Mouse (Mus musculus) forebrain, embryonic 16.5 days (tissue): Measurements from ENCODE around the gene Nbea. TPM values are rescaled to one million over a fixed set of nuclear protein-coding genes. Genes with fewer than 3 reads are reported as not detected.

Source experiments
- ATAC-seq: fragments of 200-750 bp; cut with Nextera tagmentation; 2 replicates; pipeline ENCODE4 v1.8.0; 2017; ENCODE audit warnings: mild to moderate bottlenecking, moderate library complexity
- H3K27ac ChIP-seq: fragments of 300-500 bp; sonication (generic); 2 replicates; pipeline ENCODE4 v1.5.1; 2014; ENCODE audit warnings: low read length, control low read depth
- H3K27me3 ChIP-seq: fragments of 300-500 bp; sonication (generic); replicated peaks from 2 replicates; pipeline ENCODE4 v1.6.1; 2014; ENCODE audit warnings: low read length; ENCODE audit not compliant: control insufficient read depth, insufficient read depth
- H3K36me3 ChIP-seq: fragments of 300-500 bp; sonication (generic); 2 replicates; pipeline ENCODE4 v1.6.1; 2014; ENCODE audit not compliant: control insufficient read depth, insufficient read depth
- H3K4me1 ChIP-seq: fragments of 300-500 bp; sonication (generic); replicated peaks from 2 replicates; pipeline ENCODE4 v1.6.1; 2014; ENCODE audit warnings: low read length; ENCODE audit not compliant: control insufficient read depth, insufficient read depth
- H3K4me2 ChIP-seq: fragments of 300-500 bp; sonication (generic); 2 replicates; pipeline ENCODE4 v1.6.1; 2014; ENCODE audit warnings: mild to moderate bottlenecking, low read length, control low read depth
- H3K4me3 ChIP-seq: fragments of 300-500 bp; sonication (generic); replicated peaks from 2 replicates; pipeline ENCODE4 v1.5.1; 2014; ENCODE audit warnings: mild to moderate bottlenecking, low read length, control low read depth
- H3K9ac ChIP-seq: fragments of 300-500 bp; sonication (generic); replicated peaks from 2 replicates; pipeline ENCODE4 v1.6.1; 2014; ENCODE audit warnings: low read depth, low read length, control low read depth
- H3K9me3 ChIP-seq: fragments of 300-500 bp; sonication (generic); 2 replicates; pipeline ENCODE4 v1.6.1; 2016; ENCODE audit warnings: low read length; ENCODE audit not compliant: control insufficient read depth
- WGBS: fragments of 180-500 bp; shearing (Covaris S2); extraction: QIAGEN DNeasy Blood & Tissue Kit; methylation state at CpG from one replicate; pipeline ENCODE4 v1.1.7; 2014; 5-methylcytosine and 5-hydroxymethylcytosine counted together
- polyA plus RNA-seq: library from polyadenylated mRNA; unstranded; fragments of >200 nt; fragmentation: Nextera tagmentation; extraction: Ambion mirVana; gene quantifications from 2 replicates; pipeline ENCODE4 v1.2.1, GENCODE M21; 2015

Gene Nbea
- 61.8 and 62.8 TPM in 2 replicates for polyA plus RNA-seq

GRCm38 (mm10) chr3:56183159-56184133 lies at the start of gene Nbea:
TSS of gene Nbea (minus strand) at chr3:56183701.
- peak within 1 kb of the TSS; percentile 94 for H3K4me2 ChIP-seq
- ATAC-seq = peak; percentile 84

GRCm38 (mm10) chr3:56229283-56229682 lies 45.8 kb upstream of the Nbea start:
- H3K4me2 ChIP-seq = no peak overlapping the region
- H3K4me3 ChIP-seq = no peak overlapping the region
- no peak for ATAC-seq
- H3K9ac ChIP-seq = no peak overlapping the region
- no peak overlapping the region for H3K27ac ChIP-seq
- H3K4me1 ChIP-seq = no peaks in the 10 kb centered on the region
- no peaks in the 10 kb centered on the region for H3K9me3 ChIP-seq
- no peaks in the 10 kb centered on the region for H3K27me3 ChIP-seq
- WGBS = 70% methylated on average over 1 of the region's 1 CpGs
- H3K36me3 ChIP-seq = no peaks in the 10 kb centered on the region

More at GRCm38 (mm10) chr3:56183159-56184133, at the start of gene Nbea:
- Histone ChIP-seq H3K4me3 (peak within 1 kb of the TSS; percentile 95), H3K9me3 (no peaks in the 10 kb centered on the region), H3K27ac (peak within 1 kb of the TSS; percentile 100), H3K9ac (peak within 1 kb of the TSS; percentile 99), H3K36me3 (no peaks in the 10 kb centered on the region), H3K4me1 (peaks cover 14% of the 10 kb centered on the region), H3K27me3 (no peaks in the 10 kb centered on the region)
- under 1% methylated on average over 106 of the region's 131 CpGs for WGBS

GRCm38 (mm10) chr3:56215989-56216388 lies 32.5 kb upstream of the Nbea start:
- no peak overlapping the region for H3K4me2 ChIP-seq
- no peak for ATAC-seq
- no peak overlapping the region for H3K9ac ChIP-seq
- no peaks in the 10 kb centered on the region for H3K9me3 ChIP-seq
- 92% methylated on average over 2 of the region's 2 CpGs for WGBS
- no peaks in the 10 kb centered on the region for H3K36me3 ChIP-seq
- no peak overlapping the region for H3K27ac ChIP-seq
- H3K27me3 ChIP-seq = no peaks in the 10 kb centered on the region
- H3K4me1 ChIP-seq = no peaks in the 10 kb centered on the region
- no peak overlapping the region for H3K4me3 ChIP-seq

- H3K27me3 ChIP-seq = no peaks in the 10 kb centered on the region
- H3K36me3 ChIP-seq = no peaks in the 10 kb centered on the region
- no peak overlapping the region for H3K4me3 ChIP-seq
- no peak overlapping the region for H3K9ac ChIP-seq
- no peak overlapping the region for H3K27ac ChIP-seq
- no peaks in the 10 kb centered on the region for H3K9me3 ChIP-seq
- no peaks in the 10 kb centered on the region for H3K4me1 ChIP-seq
- 70% methylated on average over 6 of the region's 6 CpGs for WGBS
- H3K4me2 ChIP-seq = no peak overlapping the region
- ATAC-seq = no peak
Observed at GRCm38 (mm10) chr3:56203968-56204367, 20.5 kb upstream of the Nbea start.

- Histone ChIP-seq H3K4me3 (no peak overlapping the region), H3K4me2 (no peak overlapping the region), H3K9me3 (no peaks in the 10 kb centered on the region), H3K27ac (no peak overlapping the region), H3K4me1 (peaks cover 5% of the 10 kb centered on the region), H3K9ac (no peak overlapping the region), H3K27me3 (no peaks in the 10 kb centered on the region), H3K36me3 (no peaks in the 10 kb centered on the region)
- WGBS = 87% methylated on average over 1 of the region's 1 CpGs
- no peak for ATAC-seq
Observed at GRCm38 (mm10) chr3:56188238-56188637, 4.7 kb upstream of the Nbea start.

GRCm38 (mm10) chr3:56187131-56187779 lies 3.8 kb upstream of the Nbea start:
- Histone ChIP-seq H3K27ac (no peak overlapping the region), H3K9ac (no peak overlapping the region), H3K4me3 (no peak overlapping the region), H3K27me3 (no peaks in the 10 kb centered on the region), H3K4me1 (peaks cover 5% of the 10 kb centered on the region), H3K4me2 (no peak overlapping the region), H3K36me3 (no peaks in the 10 kb centered on the region), H3K9me3 (no peaks in the 10 kb centered on the region)
- no peak for ATAC-seq
- WGBS = 76% methylated on average over 6 of the region's 6 CpGs

- Histone ChIP-seq H3K4me2 (peak overlapping the region; percentile 70), H3K27me3 (no peaks in the 10 kb centered on the region), H3K36me3 (no peaks in the 10 kb centered on the region), H3K27ac (peak overlapping the region; percentile 100), H3K9ac (peak overlapping the region; percentile 99), H3K9me3 (no peaks in the 10 kb centered on the region), H3K4me3 (peak overlapping the region; percentile 95), H3K4me1 (peaks cover 14% of the 10 kb centered on the region)
- ATAC-seq = peak; percentile 56
- WGBS = 0% methylated on average over 60 of the region's 61 CpGs
Observed at GRCm38 (mm10) chr3:56182371-56183158, 936 bp downstream of the Nbea start.

- Histone ChIP-seq H3K27ac (peak overlapping the region; percentile 100), H3K9ac (peak overlapping the region; percentile 99), H3K4me2 (peak overlapping the region; percentile 70), H3K4me1 (peaks cover 16% of the 10 kb centered on the region), H3K36me3 (no peaks in the 10 kb centered on the region), H3K9me3 (no peaks in the 10 kb centered on the region), H3K4me3 (peak overlapping the region; percentile 95), H3K27me3 (no peaks in the 10 kb centered on the region)
- WGBS = under 1% methylated on average over 4 of the region's 4 CpGs
- no peak for ATAC-seq
Observed at GRCm38 (mm10) chr3:56181991-56182370, 1.5 kb downstream of the Nbea start.

- Histone ChIP-seq H3K36me3 (no peaks in the 10 kb centered on the region), H3K4me2 (peak overlapping the region; percentile 70), H3K27ac (peak overlapping the region; percentile 41; the same call in 1 of the 2 replicates), H3K9ac (peak overlapping the region; percentile 49), H3K27me3 (no peaks in the 10 kb centered on the region), H3K4me3 (peak overlapping the region; percentile 95), H3K9me3 (no peaks in the 10 kb centered on the region), H3K4me1 (peaks cover 16% of the 10 kb centered on the region)
- no peak for ATAC-seq
- 15% methylated on average over 3 of the region's 3 CpGs for WGBS
Observed at GRCm38 (mm10) chr3:56181025-56181424, 2.5 kb downstream of the Nbea start.
